Mouse (Mus musculus) Patski (cell line): ENCODE measurements around the gene Prex1. TPM values are rescaled to one million over a fixed set of nuclear protein-coding genes. Genes with fewer than 3 reads are reported as not detected.

Source experiments
- ATAC-seq: fragments of 100-300 bp; one replicate; pipeline ENCODE4 v1.8.0; 2021
- CTCF ChIA-PET: fragments of 350-600 bp; sonication (Branson Sonifier 250); formaldehyde crosslinking; loops from one replicate; lab custom pipeline; 2022; ENCODE audit warnings: inconsistent platforms; lab: Charles Lee
- POLR2A ChIA-PET: fragments of 350-600 bp; sonication (Branson Sonifier 250); formaldehyde crosslinking; loops from one replicate; lab custom pipeline; 2022; ENCODE audit warnings: antibody characterized with exemption, inconsistent platforms; lab: Charles Lee
- DNase-seq: peaks from one replicate; pipeline ENCODE4 v3.0.0-alpha.2; 2011; ENCODE audit warnings: low read depth, low spot score
- H3K27me3 ChIP-seq: fragments of 371-371 bp; one replicate; pipeline ENCODE4 v1.5.1; 2021
- CTCF ChIP-seq: fragments of 100-300 bp; IDR thresholded peaks from one replicate; pipeline ENCODE4 v1.5.1; 2021
- in situ Hi-C: fragments of 300-500 bp; cut with MboI; formaldehyde crosslinking; loops from 3 replicates; pipeline ENCODE4 v1.11.1; 2018; ENCODE audit warnings: low pct_unique_long_range_greater_than_20kb, mixed read lengths
- polyA plus RNA-seq: library from polyadenylated mRNA; unstranded; gene quantifications from one replicate; pipeline ENCODE4 v1.2.3, GENCODE M21; 2021

Gene Prex1
- polyA plus RNA-seq, 1 experiment from 2014 or later = 3.9 TPM

- in situ Hi-C loops = loop anchor here (5.0 to 25.0 kb wide), 4 partner anchors 199 to 624 kb away; partner anchors contain the start of gene Sulf2
Observed at GRCm38 (mm10) chr2:166560826-166561225, 152.8 kb downstream of the Prex1 start.

DNA sequence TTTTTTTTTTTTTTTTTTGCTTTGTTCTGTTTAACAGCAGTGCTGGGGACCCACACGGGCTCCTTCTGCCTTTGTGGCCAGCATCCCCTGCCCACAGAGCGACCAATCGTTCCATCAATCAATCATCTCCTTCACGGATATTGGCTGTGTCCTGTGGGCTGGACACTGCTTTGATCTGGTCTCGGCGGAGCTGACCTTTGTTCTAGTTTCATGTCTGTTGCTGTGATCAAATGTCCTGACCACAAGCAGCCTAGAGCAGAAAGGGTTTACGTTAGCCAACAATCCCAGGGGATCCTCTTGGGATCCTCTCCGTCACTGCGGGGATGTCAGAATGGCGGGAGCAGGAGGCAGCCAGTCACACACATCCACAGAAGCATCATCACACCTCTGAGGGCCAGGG lies 154.1 kb downstream of the Prex1 start:
- no peak for TF ChIP-seq CTCF
- ChIA-PET POLR2A (no interaction called here), CTCF (no interaction called here)
- ATAC-seq (no peak), DNase-seq (no peak)
- H3K27me3 ChIP-seq = no peaks in the 10 kb centered on the region
- in situ Hi-C loops = loop anchor here (25.0 kb wide), 2 partner anchors 197 to 622 kb away; no protein-coding TSS in a partner anchor

More at GRCm38 (mm10) chr2:166560826-166561225, 152.8 kb downstream of the Prex1 start:
- CTCF ChIA-PET = interaction anchor here (1.5 kb wide), 1 partner anchor 405 kb away, joined by 3 read pairs; the partner anchor contains the start of gene Sulf2
- TF ChIP-seq CTCF = no peak
- DNase-seq (no peak), ATAC-seq (no peak)
- POLR2A ChIA-PET = no interaction called here
- H3K27me3 ChIP-seq = no peaks in the 10 kb centered on the region

DNA sequence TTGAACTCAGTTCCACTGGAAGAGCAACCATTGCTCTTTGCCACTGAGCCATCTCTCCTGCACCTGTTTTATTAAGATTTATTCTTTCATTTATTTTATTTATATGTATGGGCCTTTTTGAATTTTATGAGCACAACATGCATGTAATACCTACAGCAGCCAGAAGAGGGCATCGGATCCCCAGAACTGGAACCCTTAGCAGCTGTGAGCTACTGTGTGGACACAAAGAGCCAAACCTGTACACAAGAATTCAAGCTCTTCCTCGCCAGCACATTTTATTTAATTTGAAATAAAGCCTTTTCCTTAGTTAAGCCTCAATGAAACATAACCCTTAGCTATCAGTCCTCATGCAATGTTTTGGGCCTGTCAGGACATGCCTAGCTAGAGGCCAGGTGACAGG lies 158.1 kb downstream of the Prex1 start:
- no peaks in the 10 kb centered on the region for H3K27me3 ChIP-seq
- ChIA-PET CTCF (interaction anchor here (0.9 kb wide), 1 partner anchor 459 kb away, joined by 3 read pairs; no protein-coding TSS in a partner anchor), POLR2A (no interaction called here)
- no peak for DNase-seq
- in situ Hi-C loops = loop anchor here (25.0 kb wide), 2 partner anchors 193 to 618 kb away; no protein-coding TSS in a partner anchor
- ATAC-seq = no peak
- no peak for TF ChIP-seq CTCF

- in situ Hi-C loops = loop anchor here (25.0 kb wide), 2 partner anchors 192 to 617 kb away; no protein-coding TSS in a partner anchor
- ChIA-PET POLR2A (no interaction called here), CTCF (interaction anchor here (0.7 kb wide), 1 partner anchor 153 kb away, joined by 3 read pairs; no protein-coding TSS in a partner anchor)
- DNase-seq (no peak), ATAC-seq (no peak)
- peaks cover 5% of the 10 kb centered on the region for H3K27me3 ChIP-seq
- no peak for TF ChIP-seq CTCF
Observed at GRCm38 (mm10) chr2:166554169-166554505, 159.5 kb downstream of the Prex1 start.

DNA sequence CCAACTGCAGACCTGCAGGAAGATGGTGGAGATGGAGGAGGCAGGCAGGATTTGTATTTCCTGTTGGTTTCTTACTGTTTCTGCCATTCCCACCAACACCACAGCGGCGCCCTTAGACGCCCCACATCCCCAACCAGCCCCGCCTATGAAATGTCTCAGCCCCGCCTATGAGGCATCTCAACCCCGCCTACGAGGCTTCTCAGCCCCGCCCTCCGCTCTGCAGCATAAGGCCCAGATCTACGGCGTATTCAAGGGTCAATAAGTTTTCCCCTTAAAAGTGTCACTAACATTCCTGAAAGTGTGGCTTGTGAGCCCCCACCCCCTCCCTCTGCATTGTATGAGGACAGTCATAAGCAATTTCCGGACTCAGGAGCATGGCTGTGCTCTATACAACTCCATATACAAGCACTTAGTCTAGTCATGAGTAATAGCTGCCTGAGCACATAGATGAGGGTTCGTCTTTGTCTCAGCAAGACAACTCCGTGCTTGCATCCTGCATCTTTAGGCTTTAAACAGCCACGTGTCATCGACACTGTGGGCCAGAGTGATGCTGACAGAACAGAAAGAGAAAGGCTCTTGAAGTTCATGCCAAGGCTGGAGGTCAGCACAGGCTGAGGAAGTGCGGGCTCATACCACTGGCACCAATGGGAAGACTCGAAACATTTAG lies 160.0 kb downstream of the Prex1 start:
- CTCF ChIA-PET = interaction anchor here (0.7 kb wide), 1 partner anchor 152 kb away, joined by 3 read pairs; no protein-coding TSS in a partner anchor
- ATAC-seq = no peak
- in situ Hi-C loops = loop anchor here (25.0 kb wide), 2 partner anchors 191 to 616 kb away; no protein-coding TSS in a partner anchor
- DNase-seq = no peak
- no peak for TF ChIP-seq CTCF
- peaks cover 5% of the 10 kb centered on the region for H3K27me3 ChIP-seq
- POLR2A ChIA-PET = no interaction called here

DNA sequence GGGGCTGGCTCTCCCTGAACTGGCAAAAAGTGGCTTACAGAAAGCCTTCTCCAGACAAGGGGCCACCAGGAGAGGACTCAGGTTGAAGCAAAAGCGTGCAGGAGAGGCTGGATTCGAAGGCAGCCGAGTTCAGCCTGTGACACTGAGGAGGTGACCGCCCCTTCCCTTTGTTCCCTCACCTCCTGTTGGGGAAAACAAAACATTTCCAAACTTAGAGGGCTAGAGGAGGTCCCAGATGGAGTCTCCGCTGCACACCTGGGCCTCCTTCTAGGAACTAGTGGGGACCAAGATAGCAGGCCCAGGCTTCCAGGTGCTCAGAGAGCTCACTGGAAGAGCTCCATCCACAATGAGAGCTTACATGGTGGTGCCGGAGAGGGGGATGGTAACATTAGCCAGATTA lies 161.0 kb downstream of the Prex1 start:
- ChIA-PET CTCF (no interaction called here), POLR2A (no interaction called here)
- in situ Hi-C loops = loop anchor here (25.0 kb wide), 2 partner anchors 190 to 615 kb away; no protein-coding TSS in a partner anchor
- peaks cover 5% of the 10 kb centered on the region for H3K27me3 ChIP-seq
- DNase-seq (no peak), ATAC-seq (no peak)
- no peak for TF ChIP-seq CTCF

GRCm38 (mm10) chr2:166551831-166552498 lies 161.7 kb downstream of the Prex1 start:
- ChIA-PET CTCF (no interaction called here), POLR2A (interaction anchor here (0.6 kb wide), 1 partner anchor 120 kb away, joined by 3 read pairs; no protein-coding TSS in a partner anchor)
- in situ Hi-C loops = loop anchor here (25.0 kb wide), 2 partner anchors 190 to 615 kb away; no protein-coding TSS in a partner anchor
- H3K27me3 ChIP-seq = peaks cover 5% of the 10 kb centered on the region
- DNase-seq (no peak), ATAC-seq (no peak)
- TF ChIP-seq CTCF = no peak

DNA sequence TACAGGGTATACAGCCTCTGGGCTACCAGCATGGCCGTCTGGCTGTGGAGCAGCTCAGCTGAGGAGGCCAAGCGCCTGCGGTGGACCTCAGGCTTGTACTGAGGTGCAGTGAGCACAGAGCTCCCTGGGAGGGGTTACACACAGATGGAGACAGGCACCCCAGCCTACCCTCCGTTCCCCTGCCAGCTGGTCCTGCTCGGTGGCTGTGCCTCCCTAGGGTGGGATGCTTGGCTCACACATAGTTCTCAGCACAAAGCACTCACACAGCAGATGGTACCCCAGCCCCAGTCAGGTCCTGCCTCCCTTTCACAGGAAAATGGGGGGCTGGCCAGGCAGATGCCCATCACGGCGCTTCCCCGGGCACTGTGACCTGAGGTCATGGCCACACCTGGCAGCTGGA lies 163.8 kb downstream of the Prex1 start:
- no peak for ATAC-seq

GRCm38 (mm10) chr2:166549069-166549468 lies 164.6 kb downstream of the Prex1 start:
- POLR2A ChIA-PET = no interaction called here
- H3K27me3 ChIP-seq = peaks cover 18% of the 10 kb centered on the region
- in situ Hi-C loops = no loop called here
- ATAC-seq (no peak), DNase-seq (no peak)
- no peak for TF ChIP-seq CTCF
- CTCF ChIA-PET = no interaction called here

More for the DNA sequence above, 163.8 kb downstream of the Prex1 start:
- in situ Hi-C loops = loop anchor here (25.0 kb wide), 2 partner anchors 188 to 613 kb away; no protein-coding TSS in a partner anchor
- ChIA-PET CTCF (no interaction called here), POLR2A (no interaction called here)
- no peak for DNase-seq
- peaks cover 10% of the 10 kb centered on the region for H3K27me3 ChIP-seq
- no peak for TF ChIP-seq CTCF

GRCm38 (mm10) chr2:166545580-166545979 lies 168.1 kb downstream of the Prex1 start:
- in situ Hi-C loops = no loop called here
- TF ChIP-seq CTCF = no peak
- H3K27me3 ChIP-seq = peaks cover 24% of the 10 kb centered on the region
- POLR2A ChIA-PET = no interaction called here
- no peak for ATAC-seq
- DNase-seq = no peak
- CTCF ChIA-PET = no interaction called here
